Mouse (Mus musculus): ENCODE data around the gene Tnfrsf8. TPM values are rescaled to one million over a fixed set of nuclear protein-coding genes. Genes with fewer than 3 reads are reported as not detected.

Tnfrsf8 gene
- polyA plus RNA-seq, 1 experiment from 2014 or later: 0.11 TPM

DNA sequence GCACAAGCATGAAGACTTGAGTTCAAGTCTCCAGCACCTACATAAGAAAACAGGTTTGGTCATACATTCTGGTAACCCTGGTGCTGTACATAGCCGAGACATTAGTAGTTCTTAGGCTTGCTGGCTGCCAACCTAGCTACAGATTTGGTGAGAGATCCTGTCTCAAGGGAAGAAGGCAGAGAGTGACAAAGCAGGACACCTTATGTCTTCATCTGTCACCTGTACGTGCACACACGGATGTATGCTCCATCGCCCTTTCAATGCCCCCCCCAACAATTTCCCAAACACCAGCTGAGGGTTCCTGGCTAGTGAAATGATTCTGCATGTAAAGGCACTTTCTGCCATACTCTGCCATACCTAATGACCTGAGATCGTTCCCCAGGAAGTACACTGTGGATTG lies 58.8 kb downstream of the Tnfrsf8 start:
- no peak overlapping the region for H3K9ac ChIP-seq
- no peaks in the 10 kb centered on the region for H3K9me3 ChIP-seq
- ATAC-seq: no peak
- no peak overlapping the region for H3K4me3 ChIP-seq (replicated peaks)
- H3K4me2 ChIP-seq (replicated peaks): no peak overlapping the region
- no peak overlapping the region for H3K27ac ChIP-seq
- H3K4me1 ChIP-seq (replicated peaks): no peaks in the 10 kb centered on the region
- H3K27me3 ChIP-seq (replicated peaks): no peaks in the 10 kb centered on the region
- 92% methylated on average over 5 of the region's 5 CpGs for WGBS
- no peaks in the 10 kb centered on the region for H3K36me3 ChIP-seq

DNA sequence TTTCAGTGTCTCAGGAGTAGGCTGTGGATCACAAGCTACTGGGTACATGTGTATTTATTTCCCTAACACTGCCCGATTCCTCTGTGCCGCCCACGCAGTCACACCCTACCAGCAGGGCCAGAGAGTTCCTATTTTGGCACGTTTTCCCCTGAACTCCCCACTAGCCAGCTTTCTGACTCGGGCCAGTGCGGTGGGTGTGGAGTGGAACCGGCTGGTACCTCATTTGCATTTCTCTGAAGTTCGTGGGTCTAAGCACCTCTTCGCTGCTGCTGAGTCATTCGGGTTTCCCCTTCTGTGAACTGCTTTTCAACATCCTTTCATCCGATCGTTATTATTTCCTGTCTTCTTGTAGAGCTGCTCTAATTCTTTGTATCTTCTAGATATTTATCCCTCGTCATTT lies 60.5 kb downstream of the Tnfrsf8 start:
- no peak overlapping the region for H3K27ac ChIP-seq
- H3K9me3 ChIP-seq: no peaks in the 10 kb centered on the region
- H3K9ac ChIP-seq: no peak overlapping the region
- H3K4me2 ChIP-seq (replicated peaks): no peak overlapping the region
- 46% methylated on average over 13 of the region's 13 CpGs for WGBS
- H3K4me1 ChIP-seq (replicated peaks): no peaks in the 10 kb centered on the region
- no peaks in the 10 kb centered on the region for H3K27me3 ChIP-seq (replicated peaks)
- H3K4me3 ChIP-seq (replicated peaks): no peak overlapping the region
- no peaks in the 10 kb centered on the region for H3K36me3 ChIP-seq
- no peak for ATAC-seq

- Histone ChIP-seq H3K27ac (no peak overlapping the region), H3K4me3 (replicated peaks) (no peak overlapping the region), H3K9me3 (no peaks in the 10 kb centered on the region), H3K9ac (no peak overlapping the region), H3K4me2 (replicated peaks) (no peak overlapping the region), H3K27me3 (replicated peaks) (no peaks in the 10 kb centered on the region), H3K4me1 (replicated peaks) (no peaks in the 10 kb centered on the region), H3K36me3 (no peaks in the 10 kb centered on the region)
- ATAC-seq: no peak
- WGBS: 87% methylated on average over 8 of the region's 8 CpGs
These were observed 62.4 kb downstream of the Tnfrsf8 start for GRCm38 (mm10) chr4:145252611-145253010.

DNA sequence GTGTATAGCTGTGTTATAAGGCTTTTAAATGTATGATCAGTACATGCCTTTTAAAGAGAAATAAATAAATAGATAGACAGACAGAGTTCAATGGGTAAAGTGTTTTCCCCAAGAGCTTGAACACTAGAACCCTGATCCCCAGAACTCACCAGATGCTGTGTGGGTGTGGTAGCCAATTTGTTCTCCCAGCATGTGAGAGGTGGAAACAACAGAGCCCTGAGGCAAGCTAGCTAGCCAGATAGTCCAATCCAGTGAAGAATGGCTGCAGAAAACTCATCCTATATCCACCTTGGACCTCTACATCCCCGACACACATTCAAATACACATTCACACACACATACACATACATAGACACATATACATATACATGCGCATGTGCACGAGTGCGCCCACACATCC lies 63.4 kb downstream of the Tnfrsf8 start:
- no peak for ATAC-seq
- Histone ChIP-seq H3K4me3 (replicated peaks) (no peak overlapping the region), H3K36me3 (no peaks in the 10 kb centered on the region), H3K4me2 (replicated peaks) (no peak overlapping the region), H3K9me3 (no peaks in the 10 kb centered on the region), H3K9ac (no peak overlapping the region), H3K4me1 (replicated peaks) (no peaks in the 10 kb centered on the region), H3K27me3 (replicated peaks) (no peaks in the 10 kb centered on the region), H3K27ac (no peak overlapping the region)
- WGBS: 91% methylated on average over 4 of the region's 4 CpGs

DNA sequence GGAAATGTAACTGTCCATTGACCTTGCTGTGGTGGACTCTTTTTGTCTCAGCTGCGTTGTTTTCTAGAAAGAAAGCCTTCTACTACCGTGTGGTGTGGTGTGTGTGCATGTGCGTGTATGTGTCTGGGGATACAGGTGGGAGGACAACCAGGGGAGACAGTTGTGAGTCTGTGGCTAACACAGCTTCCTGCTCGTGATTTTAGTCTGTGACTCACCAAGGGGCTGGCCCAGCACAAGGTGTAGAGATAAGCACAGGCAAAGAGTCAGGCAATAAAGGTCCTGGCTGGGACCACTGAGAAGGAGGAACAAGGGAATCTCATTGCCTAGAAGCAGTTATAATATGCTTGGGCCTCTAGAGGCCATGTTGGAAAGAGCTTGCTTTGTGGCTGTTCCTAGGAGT lies 65.0 kb downstream of the Tnfrsf8 start:
- peak; percentile 41 for ATAC-seq
- Histone ChIP-seq H3K27me3 (replicated peaks) (no peaks in the 10 kb centered on the region), H3K4me2 (replicated peaks) (no peak overlapping the region), H3K4me3 (replicated peaks) (no peak overlapping the region), H3K4me1 (replicated peaks) (no peaks in the 10 kb centered on the region), H3K36me3 (no peaks in the 10 kb centered on the region), H3K27ac (no peak overlapping the region), H3K9me3 (no peaks in the 10 kb centered on the region), H3K9ac (no peak overlapping the region)
- 76% methylated on average over 4 of the region's 4 CpGs for WGBS

DNA sequence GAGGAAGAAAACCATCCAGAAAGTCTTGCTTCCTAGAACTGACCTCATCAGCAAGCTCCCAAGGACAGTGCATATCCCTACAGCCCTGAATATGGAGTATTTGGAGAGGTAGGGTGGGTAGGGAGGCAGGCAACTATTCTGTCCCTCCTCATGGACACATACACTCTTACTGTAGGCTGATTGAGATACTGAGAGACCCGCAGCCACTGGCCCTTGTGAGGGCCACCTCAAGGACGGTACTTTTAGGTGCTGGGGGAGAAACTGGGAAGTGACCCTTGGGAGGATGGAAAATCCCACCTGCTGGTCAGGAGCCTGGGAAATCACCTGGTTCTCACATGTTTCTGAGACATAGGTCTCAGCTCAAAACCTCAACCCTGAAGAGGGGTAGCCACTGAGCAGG lies 67.4 kb downstream of the Tnfrsf8 start:
- Histone ChIP-seq H3K9ac (no peak overlapping the region), H3K4me1 (replicated peaks) (no peaks in the 10 kb centered on the region), H3K27me3 (replicated peaks) (no peaks in the 10 kb centered on the region), H3K27ac (no peak overlapping the region), H3K4me2 (replicated peaks) (no peak overlapping the region), H3K9me3 (no peaks in the 10 kb centered on the region), H3K4me3 (replicated peaks) (no peak overlapping the region), H3K36me3 (no peaks in the 10 kb centered on the region)
- 71% methylated on average over 2 of the region's 2 CpGs for WGBS
- ATAC-seq: no peak

GRCm38 (mm10) chr4:145246173-145247011 lies 68.6 kb downstream of the Tnfrsf8 start, which contains the start of gene Tnfrsf1b:
Gene Tnfrsf1b (minus strand): TSS chr4:145246870.
- Histone ChIP-seq H3K4me2 (replicated peaks) (peak within 1 kb of the TSS; percentile 85), H3K9me3 (no peaks in the 10 kb centered on the region), H3K4me3 (replicated peaks) (peak within 1 kb of the TSS; percentile 49), H3K27me3 (replicated peaks) (no peaks in the 10 kb centered on the region), H3K4me1 (replicated peaks) (no peaks in the 10 kb centered on the region), H3K9ac (peak within 1 kb of the TSS; percentile 53), H3K36me3 (no peaks in the 10 kb centered on the region), H3K27ac (no peak within 1 kb of the TSS)
- WGBS: under 1% methylated on average over 47 of the region's 47 CpGs
- peak; percentile 95 for ATAC-seq

DNA sequence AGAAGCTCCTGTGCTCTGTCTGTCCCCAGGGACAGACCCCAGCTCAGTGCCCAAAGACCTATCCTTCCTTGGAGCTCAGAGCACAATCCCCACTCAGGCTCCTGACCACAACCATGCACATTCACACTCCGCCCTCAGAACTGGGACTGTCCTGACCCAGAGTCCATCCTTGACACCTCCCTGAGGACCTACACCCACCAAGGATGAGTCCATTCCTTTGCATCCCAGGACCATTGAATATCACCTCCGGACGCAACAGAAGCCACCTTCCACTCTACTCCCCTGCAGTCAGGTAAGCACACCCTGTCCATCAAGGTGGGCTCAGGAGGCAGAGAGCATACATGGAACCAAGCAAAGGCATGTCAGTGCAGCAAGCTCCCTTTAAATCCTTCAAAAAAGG lies 69.4 kb downstream of the Tnfrsf8 start:
- 86% methylated on average over 3 of the region's 3 CpGs for WGBS
- Histone ChIP-seq H3K27me3 (replicated peaks) (no peaks in the 10 kb centered on the region), H3K4me1 (replicated peaks) (no peaks in the 10 kb centered on the region), H3K36me3 (no peaks in the 10 kb centered on the region), H3K9ac (no peak overlapping the region), H3K4me2 (replicated peaks) (peak overlapping the region; percentile 85), H3K4me3 (replicated peaks) (no peak overlapping the region), H3K9me3 (no peaks in the 10 kb centered on the region), H3K27ac (no peak overlapping the region)
- no peak for ATAC-seq

GRCm38 (mm10) chr4:145244676-145245075 lies 70.3 kb downstream of the Tnfrsf8 start:
- Histone ChIP-seq H3K4me3 (replicated peaks) (no peak overlapping the region), H3K9me3 (no peaks in the 10 kb centered on the region), H3K27me3 (replicated peaks) (no peaks in the 10 kb centered on the region), H3K9ac (no peak overlapping the region), H3K36me3 (no peaks in the 10 kb centered on the region), H3K4me1 (replicated peaks) (no peaks in the 10 kb centered on the region), H3K4me2 (replicated peaks) (no peak overlapping the region), H3K27ac (no peak overlapping the region)
- no peak for ATAC-seq
- WGBS: 93% methylated on average over 2 of the region's 2 CpGs

GRCm38 (mm10) chr4:145242719-145243350 lies 72.1 kb downstream of the Tnfrsf8 start:
- WGBS: 62% methylated on average over 1 of the region's 1 CpGs
- H3K4me1 ChIP-seq (replicated peaks): no peaks in the 10 kb centered on the region
- no peak overlapping the region for H3K4me2 ChIP-seq (replicated peaks)
- no peaks in the 10 kb centered on the region for H3K27me3 ChIP-seq (replicated peaks)
- no peak overlapping the region for H3K9ac ChIP-seq
- no peaks in the 10 kb centered on the region for H3K9me3 ChIP-seq
- H3K27ac ChIP-seq: no peak overlapping the region
- ATAC-seq: no peak
- no peak overlapping the region for H3K4me3 ChIP-seq (replicated peaks)
- no peaks in the 10 kb centered on the region for H3K36me3 ChIP-seq

DNA sequence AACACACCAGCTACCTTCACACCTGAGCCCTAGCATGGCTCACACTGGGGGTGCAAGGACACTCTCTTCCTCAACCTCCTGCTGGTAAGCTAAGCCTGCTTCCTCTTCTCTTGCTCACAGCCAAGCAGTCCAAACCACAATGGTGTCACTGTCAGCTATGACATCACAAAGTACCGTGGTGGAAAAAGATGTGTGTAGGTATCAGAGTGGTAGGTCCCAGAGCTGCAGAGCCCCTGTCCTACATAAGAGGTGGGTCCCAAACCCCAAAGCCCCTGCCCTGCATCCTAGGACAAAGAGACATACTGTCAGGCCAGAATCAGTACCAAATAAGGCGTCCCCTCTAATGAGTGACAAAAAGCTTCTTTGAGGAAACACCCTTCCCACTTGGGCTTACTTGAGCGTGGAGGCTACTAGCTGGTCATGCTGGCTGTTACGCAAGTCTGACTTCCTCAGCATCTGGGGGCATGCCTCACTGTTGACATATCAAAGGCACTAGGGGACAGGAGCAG lies 74.2 kb downstream of the Tnfrsf8 start:
- no peak overlapping the region for H3K27ac ChIP-seq

GRCm38 (mm10) chr4:145239049-145239830 lies 75.7 kb downstream of the Tnfrsf8 start:
- no peaks in the 10 kb centered on the region for H3K36me3 ChIP-seq
- 48% methylated on average over 4 of the region's 4 CpGs for WGBS

More for the DNA sequence above, 74.2 kb downstream of the Tnfrsf8 start:
- Histone ChIP-seq H3K4me3 (replicated peaks) (no peak overlapping the region), H3K9me3 (no peaks in the 10 kb centered on the region), H3K36me3 (no peaks in the 10 kb centered on the region), H3K4me2 (replicated peaks) (no peak overlapping the region), H3K27me3 (replicated peaks) (no peaks in the 10 kb centered on the region), H3K4me1 (replicated peaks) (no peaks in the 10 kb centered on the region), H3K9ac (no peak overlapping the region)
- no peak for ATAC-seq
- WGBS: 74% methylated on average over 4 of the region's 4 CpGs

More at GRCm38 (mm10) chr4:145239049-145239830, 75.7 kb downstream of the Tnfrsf8 start:
- Histone ChIP-seq H3K4me3 (replicated peaks) (no peak overlapping the region), H3K9me3 (no peaks in the 10 kb centered on the region), H3K4me2 (replicated peaks) (no peak overlapping the region), H3K4me1 (replicated peaks) (no peaks in the 10 kb centered on the region), H3K27me3 (replicated peaks) (no peaks in the 10 kb centered on the region), H3K27ac (peak overlapping the region; percentile 56), H3K9ac (no peak overlapping the region)
- ATAC-seq: peak; percentile 80
